Mouse (Mus musculus): ENCODE results near the gene Terb1. TPM values are rescaled to one million over a fixed set of nuclear protein-coding genes. Genes with fewer than 3 reads are reported as not detected.

The Terb1 gene
- total and polyA plus RNA-seq, 3 experiments, result not detected

DNA sequence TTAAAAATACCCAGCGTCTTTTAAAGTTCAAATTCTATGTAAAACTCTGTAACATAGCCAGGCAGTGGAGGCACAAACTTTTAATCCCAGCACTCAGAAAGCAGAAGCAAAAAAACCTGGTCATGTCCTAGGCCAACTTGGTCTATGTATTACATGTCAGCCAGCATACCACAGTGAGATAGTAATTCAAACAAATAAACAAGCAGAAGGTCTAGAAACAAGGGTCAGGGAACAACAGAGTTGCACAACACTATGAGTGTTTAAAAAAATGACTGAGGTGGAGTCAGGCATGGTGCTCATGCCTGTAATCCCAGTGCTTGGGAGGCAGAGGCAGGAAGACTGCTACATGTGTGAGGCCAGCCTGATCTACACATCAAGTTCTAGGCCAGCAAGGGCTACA is 30.6 kb downstream of the Terb1 start:
- Histone ChIP-seq H3K9me3 (replicated peaks) (no peaks in the 10 kb centered on the region), H3K4me3 (ENCODE audit: low read depth, low read length) (no peak overlapping the region), H3K36me3 (replicated peaks) (no peaks in the 10 kb centered on the region), H3K27me3 (ENCODE audit: insufficient read depth, low read length) (no peaks in the 10 kb centered on the region), H3K4me1 (ENCODE audit: insufficient read depth, low read depth, low read length) (no peaks in the 10 kb centered on the region)
- DNase-seq (ENCODE audit: low spot score) (no peak), ATAC-seq (ENCODE audit: extremely low read depth, insufficient number of reproducible peaks, low FRiP score, poor library complexity, severe bottlenecking) (no peak)
- TF ChIP-seq CTCF (IDR thresholded peaks at IDR 0.05; ENCODE audit: low read depth, low read length), result no peak
- no peak for TF ChIP-seq GATA2 (IDR thresholded peaks at IDR 0.05; ENCODE audit: borderline replicate concordance, low read depth, low read length)
- no peak for TF ChIP-seq GATA1 (IDR thresholded peaks at IDR 0.05; ENCODE audit: borderline replicate concordance, low read length)
- TF ChIP-seq TAL1 (conservative IDR thresholded peaks at IDR 0.05; ENCODE audit: low read depth, low read length), result no peak
- TF ChIP-seq POLR2AphosphoS5 (IDR thresholded peaks at IDR 0.05; ENCODE audit: insufficient replicate concordance, low read depth, low read length), result no peak

DNA sequence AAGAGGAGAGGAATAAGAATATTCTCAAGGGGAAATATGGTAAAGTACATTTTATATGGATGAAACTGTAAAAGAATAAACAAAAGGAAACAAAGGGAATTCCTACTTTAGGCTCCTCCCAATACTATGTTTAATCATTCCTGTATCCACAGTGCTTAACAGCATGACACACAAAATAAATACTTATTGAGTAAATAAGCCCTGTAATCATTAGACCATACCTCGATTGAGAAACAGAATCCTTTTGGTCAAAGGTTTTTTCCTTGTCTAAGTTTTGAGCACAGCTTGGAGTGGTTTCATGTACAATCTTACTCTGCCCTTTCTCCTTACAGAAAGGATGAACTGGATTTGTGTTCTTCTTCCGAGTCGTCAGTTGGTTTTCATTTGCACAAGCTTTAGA is 37.2 kb downstream of the Terb1 start:
- TF ChIP-seq TAL1 (conservative IDR thresholded peaks at IDR 0.05; ENCODE audit: low read depth, low read length), result no peak
- TF ChIP-seq CTCF (IDR thresholded peaks at IDR 0.05; ENCODE audit: low read depth, low read length), result no peak
- no peak for TF ChIP-seq GATA2 (IDR thresholded peaks at IDR 0.05; ENCODE audit: borderline replicate concordance, low read depth, low read length)
- no peak for TF ChIP-seq GATA1 (IDR thresholded peaks at IDR 0.05; ENCODE audit: borderline replicate concordance, low read length)
- no peak for TF ChIP-seq POLR2AphosphoS5 (IDR thresholded peaks at IDR 0.05; ENCODE audit: insufficient replicate concordance, low read depth, low read length)
- Histone ChIP-seq H3K27me3 (ENCODE audit: insufficient read depth, low read length) (no peaks in the 10 kb centered on the region; the same call in 1 of the 2 replicates), H3K4me3 (ENCODE audit: low read depth, low read length) (no peak overlapping the region), H3K4me1 (ENCODE audit: insufficient read depth, low read depth, low read length) (no peaks in the 10 kb centered on the region), H3K9me3 (replicated peaks) (no peaks in the 10 kb centered on the region), H3K36me3 (replicated peaks) (no peaks in the 10 kb centered on the region)
- ATAC-seq (ENCODE audit: extremely low read depth, insufficient number of reproducible peaks, low FRiP score, poor library complexity, severe bottlenecking), result no peak
- DNase-seq (ENCODE audit: low spot score), result no peak

DNA sequence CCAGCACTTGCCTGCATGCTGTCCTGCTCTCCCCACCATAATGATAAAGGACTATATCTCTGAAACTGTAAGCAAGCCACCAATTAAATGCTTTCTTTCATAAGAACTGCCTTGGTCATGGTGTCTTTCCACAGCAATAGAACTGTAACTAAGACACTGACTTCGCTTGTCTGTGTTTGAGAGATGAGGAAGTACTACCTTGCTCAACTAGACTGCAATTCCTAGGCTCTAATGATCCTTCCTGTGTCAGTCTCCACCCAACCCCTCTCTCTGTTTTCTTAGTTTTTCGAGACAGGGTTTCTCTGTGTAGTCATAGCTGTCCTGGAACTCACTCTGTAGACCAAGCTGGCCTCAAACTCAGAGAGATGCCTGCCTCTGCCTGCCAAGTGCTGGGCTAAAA is 42.2 kb downstream of the Terb1 start:
- Histone ChIP-seq H3K36me3 (replicated peaks) (no peaks in the 10 kb centered on the region), H3K4me3 (ENCODE audit: low read depth, low read length) (no peak overlapping the region), H3K4me1 (ENCODE audit: insufficient read depth, low read depth, low read length) (no peaks in the 10 kb centered on the region), H3K9me3 (replicated peaks) (no peaks in the 10 kb centered on the region), H3K27me3 (ENCODE audit: insufficient read depth, low read length) (no peaks in the 10 kb centered on the region; the same call in 1 of the 2 replicates)
- TF ChIP-seq TAL1 (conservative IDR thresholded peaks at IDR 0.05; ENCODE audit: low read depth, low read length), result no peak
- no peak for TF ChIP-seq CTCF (IDR thresholded peaks at IDR 0.05; ENCODE audit: low read depth, low read length)
- TF ChIP-seq GATA1 (IDR thresholded peaks at IDR 0.05; ENCODE audit: borderline replicate concordance, low read length), result no peak
- TF ChIP-seq GATA2 (IDR thresholded peaks at IDR 0.05; ENCODE audit: borderline replicate concordance, low read depth, low read length), result no peak
- no peak for TF ChIP-seq POLR2AphosphoS5 (IDR thresholded peaks at IDR 0.05; ENCODE audit: insufficient replicate concordance, low read depth, low read length)
- no peak for ATAC-seq (ENCODE audit: extremely low read depth, insufficient number of reproducible peaks, low FRiP score, poor library complexity, severe bottlenecking)
- no peak for DNase-seq (ENCODE audit: low spot score)

DNA sequence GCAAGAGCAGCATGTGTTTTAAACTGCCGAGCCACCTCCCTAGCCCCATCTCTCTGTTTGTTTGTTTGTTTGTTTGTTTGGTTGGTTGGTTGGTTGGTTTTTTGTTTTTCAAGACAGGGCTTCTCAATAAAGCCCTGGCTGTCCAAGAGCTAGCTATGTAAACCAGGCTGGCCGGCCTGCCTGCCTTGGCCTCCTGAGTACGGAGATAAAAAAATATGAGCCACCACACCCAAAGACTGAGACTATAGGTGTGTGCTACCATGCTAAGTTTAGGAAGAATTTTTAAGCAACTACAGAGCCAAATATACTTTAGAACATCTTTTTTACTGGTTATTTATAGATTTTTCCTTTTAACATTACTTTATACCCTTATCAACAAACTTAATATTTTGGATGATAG is 57.5 kb downstream of the Terb1 start:
- ATAC-seq (ENCODE audit: extremely low read depth, insufficient number of reproducible peaks, low FRiP score, poor library complexity, severe bottlenecking), result no peak
- TF ChIP-seq POLR2AphosphoS5 (IDR thresholded peaks at IDR 0.05; ENCODE audit: insufficient replicate concordance, low read depth, low read length), result no peak
- no peak for TF ChIP-seq GATA2 (IDR thresholded peaks at IDR 0.05; ENCODE audit: borderline replicate concordance, low read depth, low read length)
- TF ChIP-seq CTCF (IDR thresholded peaks at IDR 0.05; ENCODE audit: low read depth, low read length), result no peak
- TF ChIP-seq GATA1 (IDR thresholded peaks at IDR 0.05; ENCODE audit: borderline replicate concordance, low read length), result no peak
- TF ChIP-seq TAL1 (conservative IDR thresholded peaks at IDR 0.05; ENCODE audit: low read depth, low read length), result no peak
- Histone ChIP-seq H3K9me3 (replicated peaks) (no peaks in the 10 kb centered on the region), H3K36me3 (replicated peaks) (no peaks in the 10 kb centered on the region), H3K27me3 (ENCODE audit: insufficient read depth, low read length) (peaks cover 7% of the 10 kb centered on the region), H3K4me3 (ENCODE audit: low read depth, low read length) (no peak overlapping the region), H3K4me1 (ENCODE audit: insufficient read depth, low read depth, low read length) (no peaks in the 10 kb centered on the region)
- no peak for DNase-seq (ENCODE audit: low spot score)

DNA sequence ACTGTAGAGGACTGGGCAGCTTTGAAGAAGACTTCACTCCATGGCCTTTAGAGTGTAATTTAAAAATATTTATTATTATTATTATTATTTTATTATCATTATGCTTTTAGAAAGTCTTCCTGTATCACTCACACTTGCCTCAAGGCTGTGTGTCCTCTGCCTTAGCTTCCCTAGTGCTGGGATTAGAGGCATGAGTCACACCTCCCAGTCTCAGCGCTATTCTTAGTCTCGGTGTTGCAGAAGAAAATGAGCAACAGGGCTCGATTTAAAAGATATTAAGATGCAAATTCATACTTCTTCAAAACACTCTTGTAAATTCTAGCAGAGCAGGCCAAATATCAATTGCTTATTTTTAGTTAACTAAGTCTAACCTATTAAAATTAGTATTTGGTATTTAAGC is 60.9 kb downstream of the Terb1 start:
- Histone ChIP-seq H3K4me1 (ENCODE audit: insufficient read depth, low read depth, low read length) (no peaks in the 10 kb centered on the region), H3K9me3 (replicated peaks) (no peaks in the 10 kb centered on the region), H3K4me3 (ENCODE audit: low read depth, low read length) (no peak overlapping the region), H3K36me3 (replicated peaks) (no peaks in the 10 kb centered on the region), H3K27me3 (ENCODE audit: insufficient read depth, low read length) (peaks cover 12% of the 10 kb centered on the region)
- ATAC-seq (ENCODE audit: extremely low read depth, insufficient number of reproducible peaks, low FRiP score, poor library complexity, severe bottlenecking), result no peak
- TF ChIP-seq TAL1 (conservative IDR thresholded peaks at IDR 0.05; ENCODE audit: low read depth, low read length) (no peak), GATA1 (IDR thresholded peaks at IDR 0.05; ENCODE audit: borderline replicate concordance, low read length) (no peak), GATA2 (IDR thresholded peaks at IDR 0.05; ENCODE audit: borderline replicate concordance, low read depth, low read length) (no peak), POLR2AphosphoS5 (IDR thresholded peaks at IDR 0.05; ENCODE audit: insufficient replicate concordance, low read depth, low read length) (no peak), CTCF (IDR thresholded peaks at IDR 0.05; ENCODE audit: low read depth, low read length) (no peak)
- DNase-seq (ENCODE audit: low spot score), result no peak

DNA sequence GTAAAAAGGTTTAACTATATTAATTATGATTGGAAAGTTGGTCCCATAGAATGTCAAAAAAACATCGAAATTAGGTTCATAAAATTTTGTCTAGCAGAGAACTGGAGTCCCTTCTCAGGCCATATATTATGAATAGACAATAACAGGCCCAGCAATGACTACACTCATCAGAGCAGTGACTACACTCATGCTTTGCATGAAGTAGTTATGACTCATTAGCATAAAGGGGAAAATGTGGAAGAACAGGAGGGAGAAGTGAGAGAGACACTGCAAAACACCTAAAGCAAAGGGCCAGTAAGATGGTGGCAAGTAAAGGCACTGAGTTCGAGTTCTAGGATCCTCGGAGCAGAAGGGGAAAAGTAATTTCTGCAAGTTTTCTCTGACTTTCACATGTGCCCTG is 63.7 kb downstream of the Terb1 start:
- H3K4me3 ChIP-seq (ENCODE audit: low read depth, low read length), result no peak overlapping the region

More for the DNA sequence above, 63.7 kb downstream of the Terb1 start:
- DNase-seq (ENCODE audit: low spot score) (no peak), ATAC-seq (ENCODE audit: extremely low read depth, insufficient number of reproducible peaks, low FRiP score, poor library complexity, severe bottlenecking) (no peak)
- Histone ChIP-seq H3K4me1 (ENCODE audit: insufficient read depth, low read depth, low read length) (peaks cover 17% of the 10 kb centered on the region), H3K36me3 (replicated peaks) (peaks cover 5% of the 10 kb centered on the region), H3K9me3 (replicated peaks) (no peaks in the 10 kb centered on the region), H3K27me3 (ENCODE audit: insufficient read depth, low read length) (peaks cover 12% of the 10 kb centered on the region)
- no peak for TF ChIP-seq CTCF (IDR thresholded peaks at IDR 0.05; ENCODE audit: low read depth, low read length)
- TF ChIP-seq GATA1 (IDR thresholded peaks at IDR 0.05; ENCODE audit: borderline replicate concordance, low read length), result no peak
- TF ChIP-seq GATA2 (IDR thresholded peaks at IDR 0.05; ENCODE audit: borderline replicate concordance, low read depth, low read length), result no peak
- no peak for TF ChIP-seq POLR2AphosphoS5 (IDR thresholded peaks at IDR 0.05; ENCODE audit: insufficient replicate concordance, low read depth, low read length)
- no peak for TF ChIP-seq TAL1 (conservative IDR thresholded peaks at IDR 0.05; ENCODE audit: low read depth, low read length)
